Mouse (Mus musculus): ENCODE measurements at regions not wholly inside any gene's neighbourhood (a gene's known extent, or its start where the extent isn't known, plus 50 kb on each side); places are given as distances from the start of the nearest gene placed in this dataset.

DNA sequence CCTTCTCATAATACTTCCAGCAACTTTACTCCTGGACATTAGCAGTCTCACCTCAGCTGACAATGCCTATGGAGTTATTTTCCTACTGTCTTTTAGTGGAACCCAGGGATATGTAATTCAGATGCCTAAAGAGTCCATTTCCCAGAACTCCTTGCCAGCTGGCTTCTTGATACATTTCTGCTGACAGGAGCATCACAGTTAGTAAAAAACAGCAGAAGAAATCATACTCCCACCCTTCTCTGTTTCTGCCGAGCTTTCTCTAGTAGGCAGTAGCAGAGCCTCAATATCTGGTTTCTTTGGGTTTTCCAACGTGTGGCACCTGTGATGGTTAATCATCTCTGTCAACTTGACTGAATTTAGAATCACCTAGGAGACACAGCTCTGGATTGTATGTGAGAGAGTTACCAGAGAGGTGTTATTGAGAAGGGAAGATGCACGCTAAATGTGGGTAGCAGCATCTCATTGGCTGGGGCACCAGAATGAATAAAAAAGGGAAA lies 269.1 kb upstream of the Ncam1 start:
- ATAC-seq: no peak
- WGBS: 84% methylated on average over 3 of the region's 3 CpGs
- no peaks in the 10 kb centered on the region for H3K27me3 ChIP-seq

DNA sequence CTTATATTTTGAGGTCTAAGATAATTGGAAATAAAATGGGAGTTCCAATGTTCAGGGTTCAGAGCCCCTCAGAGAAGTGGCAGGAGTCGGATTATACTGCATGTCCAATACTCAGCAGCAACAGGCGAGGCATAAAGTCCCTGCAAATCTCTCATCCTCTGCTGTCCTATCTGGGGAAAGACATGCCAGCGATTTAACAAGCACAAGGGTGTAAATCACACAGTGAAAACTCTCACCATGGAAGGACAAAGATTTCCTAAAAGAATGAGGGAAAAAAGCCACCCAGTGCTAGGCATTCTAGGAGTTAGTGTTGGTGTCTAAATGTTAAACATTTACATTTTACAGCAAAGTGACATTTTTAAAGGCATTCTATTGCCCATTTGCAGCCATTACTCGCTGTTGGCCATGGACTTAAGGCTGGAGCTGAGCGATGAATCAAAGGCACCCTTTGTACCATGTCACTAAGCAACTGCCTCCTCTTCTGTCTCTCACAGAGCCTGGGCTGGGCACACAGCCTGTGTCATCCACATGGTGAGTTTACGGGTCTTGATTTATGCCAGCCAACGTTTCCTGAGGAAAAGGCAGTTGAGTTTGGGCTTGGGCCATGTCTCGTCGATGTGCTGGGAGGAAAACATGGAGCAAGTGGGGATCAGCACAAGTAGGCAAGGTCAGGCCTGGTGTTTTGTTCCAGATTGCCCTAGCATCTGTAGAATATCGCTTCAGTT lies 265.9 kb upstream of the Ncam1 start:
- no peaks in the 10 kb centered on the region for H3K4me1 ChIP-seq
- no peak overlapping the region for H3K4me3 ChIP-seq
- no peak overlapping the region for H3K4me2 ChIP-seq
- no peaks in the 10 kb centered on the region for H3K27me3 ChIP-seq
- no peaks in the 10 kb centered on the region for H3K36me3 ChIP-seq (ENCODE audit: poor library complexity, severe bottlenecking)
- peak; percentile 41; the same call in 1 of the 2 replicates for ATAC-seq
- no peaks in the 10 kb centered on the region for H3K9me3 ChIP-seq (replicated peaks)
- H3K27ac ChIP-seq: no peak overlapping the region
- H3K9ac ChIP-seq: no peak overlapping the region
- 82% methylated on average over 10 of the region's 10 CpGs for WGBS

More for the DNA sequence above, 269.1 kb upstream of the Ncam1 start:
- no peak overlapping the region for H3K27ac ChIP-seq
- H3K4me3 ChIP-seq: no peak overlapping the region
- H3K36me3 ChIP-seq (ENCODE audit: poor library complexity, severe bottlenecking): no peaks in the 10 kb centered on the region
- H3K4me2 ChIP-seq: no peak overlapping the region
- H3K9ac ChIP-seq: no peak overlapping the region
- H3K9me3 ChIP-seq (replicated peaks): no peaks in the 10 kb centered on the region
- H3K4me1 ChIP-seq: no peaks in the 10 kb centered on the region

DNA sequence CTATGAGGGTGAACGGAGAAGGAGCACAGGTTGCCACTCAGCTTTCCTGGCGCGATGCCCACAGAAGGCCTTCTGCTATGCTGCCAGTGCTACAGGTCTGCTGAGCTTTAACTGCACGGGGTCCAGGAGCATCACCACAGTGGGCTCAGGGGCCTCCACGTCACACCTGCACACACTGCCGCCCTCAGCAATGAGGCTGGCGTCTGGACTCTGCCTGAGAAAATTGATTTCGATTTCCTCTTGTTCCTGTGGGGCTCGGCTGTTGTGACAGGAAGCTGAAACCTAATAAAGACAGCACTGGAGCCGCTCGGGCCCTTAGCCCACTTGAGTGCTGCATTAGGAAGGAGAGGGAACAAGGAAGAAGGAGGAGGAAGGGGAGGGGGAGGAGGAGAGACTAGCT lies 239.5 kb upstream of the Ncam1 start:
- no peaks in the 10 kb centered on the region for H3K27me3 ChIP-seq
- ATAC-seq: peak; percentile 33; the same call in 1 of the 2 replicates
- 64% methylated on average over 11 of the region's 11 CpGs for WGBS
- no peak overlapping the region for H3K9ac ChIP-seq
- no peak overlapping the region for H3K4me3 ChIP-seq
- H3K4me2 ChIP-seq: no peak overlapping the region
- H3K36me3 ChIP-seq (ENCODE audit: poor library complexity, severe bottlenecking): no peaks in the 10 kb centered on the region
- H3K27ac ChIP-seq: no peak overlapping the region
- H3K4me1 ChIP-seq: 0 out of 2 replicates have a peak, but pooled peaks cover 5% of the 10 kb centered on the region
- H3K9me3 ChIP-seq (replicated peaks): no peaks in the 10 kb centered on the region

DNA sequence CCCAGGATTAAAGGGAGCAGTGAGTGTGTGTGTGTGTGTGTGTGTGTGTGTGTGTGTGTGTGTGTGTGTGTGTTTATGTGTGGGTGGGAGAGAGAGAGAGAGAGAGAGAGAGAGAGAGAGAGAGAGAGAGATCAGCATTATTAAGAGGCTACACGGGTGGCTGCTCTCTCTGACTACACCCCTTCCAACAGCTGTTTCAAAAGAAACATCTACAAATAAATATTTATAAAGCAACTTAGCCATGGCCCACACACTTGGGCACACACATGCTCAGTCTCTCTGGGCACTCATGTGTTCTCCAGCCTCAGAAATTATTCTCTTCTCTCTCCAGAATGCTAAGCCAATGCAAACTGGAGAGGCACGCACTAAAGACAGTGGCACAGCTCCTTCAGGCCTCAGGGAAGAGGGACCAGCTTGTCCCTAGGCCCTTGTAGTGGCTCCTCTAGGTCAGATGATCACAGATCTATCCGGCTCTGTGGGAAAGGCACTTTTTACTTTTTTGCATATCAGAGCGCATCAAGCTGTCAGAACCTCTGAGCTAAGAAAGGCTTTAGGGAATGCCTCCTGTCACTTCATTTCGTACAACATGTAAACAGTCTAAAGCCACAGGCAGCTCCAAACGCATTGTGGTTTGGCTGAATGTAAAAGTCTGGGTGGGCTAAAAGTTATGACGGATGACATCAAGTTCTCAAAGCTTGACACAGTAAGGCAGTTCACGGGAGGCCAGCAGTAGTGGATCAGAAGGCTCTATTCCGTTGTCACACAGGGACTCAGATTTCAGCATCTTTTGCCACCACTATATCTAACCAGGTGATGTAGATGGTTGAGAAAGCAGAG lies 233.8 kb upstream of the Ncam1 start:
- 77% methylated on average over 8 of the region's 9 CpGs for WGBS
- Histone ChIP-seq H3K27me3 (no peaks in the 10 kb centered on the region), H3K36me3 (ENCODE audit: poor library complexity, severe bottlenecking) (no peaks in the 10 kb centered on the region), H3K4me1 (peaks cover 5% of the 10 kb centered on the region), H3K9ac (no peak overlapping the region), H3K27ac (no peak overlapping the region), H3K4me2 (no peak overlapping the region), H3K4me3 (no peak overlapping the region), H3K9me3 (replicated peaks) (no peaks in the 10 kb centered on the region)
- no peak for ATAC-seq

DNA sequence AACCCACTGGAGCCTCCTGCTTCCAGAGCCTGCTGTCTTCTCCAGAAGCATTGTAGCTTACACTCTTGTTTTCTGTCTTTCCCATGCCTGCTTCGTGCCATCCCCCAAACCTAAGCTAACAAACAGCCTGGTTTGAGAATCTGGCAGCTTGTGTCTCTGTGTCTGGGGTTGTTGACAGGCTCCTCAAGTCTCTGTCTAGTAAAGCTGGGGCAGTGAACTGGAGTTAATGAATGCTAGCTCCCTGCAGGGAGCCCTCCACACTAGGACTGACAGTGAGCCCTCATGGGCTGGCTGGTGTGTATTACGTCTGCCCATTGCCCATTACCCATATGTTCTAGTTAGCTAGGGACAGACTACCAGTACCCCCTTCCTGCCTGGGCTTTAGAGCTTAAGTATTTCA lies 232.6 kb upstream of the Ncam1 start:
- Histone ChIP-seq H3K4me1 (peaks cover 5% of the 10 kb centered on the region), H3K4me3 (no peak overlapping the region), H3K4me2 (no peak overlapping the region), H3K27ac (no peak overlapping the region), H3K9me3 (replicated peaks) (no peaks in the 10 kb centered on the region), H3K36me3 (ENCODE audit: poor library complexity, severe bottlenecking) (no peaks in the 10 kb centered on the region), H3K9ac (no peak overlapping the region), H3K27me3 (no peaks in the 10 kb centered on the region)
- 18% methylated on average over 2 of the region's 2 CpGs for WGBS
- ATAC-seq: no peak

DNA sequence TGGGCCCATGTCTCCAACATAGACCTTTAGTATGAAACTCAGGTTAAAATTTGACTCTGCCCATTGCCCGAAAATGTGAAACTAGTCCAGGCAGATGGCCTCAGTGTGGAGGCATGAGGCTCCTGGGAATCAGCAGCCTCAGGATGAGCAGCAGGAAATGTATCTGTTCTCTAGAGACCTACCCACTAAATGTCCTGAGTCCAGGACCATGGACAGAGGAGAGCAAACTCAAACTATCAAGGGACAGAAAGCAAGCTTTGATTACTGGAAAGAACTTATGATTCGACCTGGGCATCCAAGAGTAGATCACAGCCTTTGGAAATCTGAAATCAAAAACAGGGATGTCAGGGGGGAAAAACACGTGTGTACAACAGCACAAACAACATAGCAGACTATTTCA lies 230.3 kb upstream of the Ncam1 start:
- 61% methylated on average over 3 of the region's 3 CpGs for WGBS
- Histone ChIP-seq H3K9me3 (replicated peaks) (no peaks in the 10 kb centered on the region), H3K27ac (no peak overlapping the region), H3K4me3 (no peak overlapping the region), H3K4me2 (no peak overlapping the region), H3K4me1 (peaks cover 5% of the 10 kb centered on the region), H3K36me3 (ENCODE audit: poor library complexity, severe bottlenecking) (no peaks in the 10 kb centered on the region), H3K9ac (no peak overlapping the region), H3K27me3 (no peaks in the 10 kb centered on the region)
- no peak for ATAC-seq

DNA sequence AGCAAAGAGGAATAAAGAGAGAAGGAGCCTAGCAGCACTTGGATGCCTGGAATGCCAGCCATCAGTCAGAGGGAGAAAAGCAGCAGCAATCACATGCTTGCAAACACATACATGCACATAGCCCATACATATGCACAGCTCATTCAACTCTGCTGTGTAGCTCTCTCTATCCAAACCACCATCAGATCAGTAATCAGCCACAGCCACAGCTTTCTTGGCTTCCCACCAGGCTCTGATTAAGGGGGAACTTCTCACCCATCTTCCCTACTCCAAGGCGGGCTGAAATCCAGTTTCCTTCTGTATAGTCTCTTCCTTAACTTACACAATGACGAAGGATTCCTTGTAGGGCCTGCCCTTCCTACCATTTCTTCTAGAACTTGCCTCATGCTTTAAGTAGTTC lies 229.8 kb upstream of the Ncam1 start:
- no peak overlapping the region for H3K4me3 ChIP-seq
- no peak overlapping the region for H3K27ac ChIP-seq
- no peak overlapping the region for H3K9ac ChIP-seq
- H3K4me1 ChIP-seq: peaks cover 5% of the 10 kb centered on the region
- WGBS: 83% methylated on average over 2 of the region's 2 CpGs
- no peaks in the 10 kb centered on the region for H3K36me3 ChIP-seq (ENCODE audit: poor library complexity, severe bottlenecking)
- no peaks in the 10 kb centered on the region for H3K27me3 ChIP-seq
- no peak overlapping the region for H3K4me2 ChIP-seq
- no peak for ATAC-seq
- H3K9me3 ChIP-seq (replicated peaks): no peaks in the 10 kb centered on the region

DNA sequence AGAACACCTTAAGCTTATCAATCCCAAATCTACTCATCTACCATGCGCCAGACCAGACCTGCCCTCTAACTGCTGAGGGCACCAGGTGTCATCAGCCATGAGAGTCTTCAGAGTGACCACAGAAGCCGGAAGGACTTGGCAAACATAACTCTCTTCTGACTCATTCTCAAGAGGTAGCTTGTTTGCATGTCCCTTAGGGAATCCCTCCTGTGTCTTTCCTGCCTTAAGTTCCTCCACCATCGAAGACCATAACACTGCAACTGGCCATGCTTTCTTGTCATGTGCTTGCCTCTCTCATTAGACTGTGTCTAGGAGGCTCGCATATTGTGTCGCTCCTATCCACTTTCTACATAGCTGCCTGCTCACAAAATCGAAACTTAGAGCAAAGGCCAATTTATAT lies 226.1 kb upstream of the Ncam1 start:
- Histone ChIP-seq H3K27me3 (no peaks in the 10 kb centered on the region), H3K9me3 (replicated peaks) (no peaks in the 10 kb centered on the region), H3K4me1 (no peaks in the 10 kb centered on the region), H3K4me3 (no peak overlapping the region), H3K27ac (no peak overlapping the region), H3K9ac (no peak overlapping the region), H3K4me2 (no peak overlapping the region), H3K36me3 (ENCODE audit: poor library complexity, severe bottlenecking) (no peaks in the 10 kb centered on the region)
- 90% methylated on average over 6 of the region's 6 CpGs for WGBS
- no peak for ATAC-seq

DNA sequence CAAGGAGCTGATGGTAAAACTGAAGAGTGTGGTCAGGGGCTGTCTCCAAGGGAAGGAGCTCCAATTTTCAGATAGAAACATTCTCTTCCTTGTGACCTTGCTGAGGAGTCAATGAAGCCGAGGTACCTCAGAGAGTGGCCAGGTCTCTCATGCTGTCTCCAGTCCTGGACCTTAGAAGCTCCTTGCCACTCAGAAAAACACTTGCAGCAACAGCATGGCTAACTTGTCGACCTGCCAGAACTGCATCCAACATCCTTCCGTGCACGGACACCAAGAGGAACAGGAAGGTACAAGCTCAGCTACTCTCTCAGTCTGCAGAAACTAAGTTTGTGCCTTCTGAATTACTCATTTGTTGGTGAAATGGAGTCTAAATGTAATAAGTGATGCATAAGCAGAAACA lies 214.9 kb upstream of the Ncam1 start:
- no peak overlapping the region for H3K27ac ChIP-seq
- 88% methylated on average over 4 of the region's 4 CpGs for WGBS
- H3K27me3 ChIP-seq: no peaks in the 10 kb centered on the region
- H3K36me3 ChIP-seq (ENCODE audit: poor library complexity, severe bottlenecking): no peaks in the 10 kb centered on the region
- no peak overlapping the region for H3K4me3 ChIP-seq
- no peak for ATAC-seq
- no peak overlapping the region for H3K9ac ChIP-seq
- no peaks in the 10 kb centered on the region for H3K4me1 ChIP-seq
- H3K4me2 ChIP-seq: no peak overlapping the region
- H3K9me3 ChIP-seq (replicated peaks): no peaks in the 10 kb centered on the region

DNA sequence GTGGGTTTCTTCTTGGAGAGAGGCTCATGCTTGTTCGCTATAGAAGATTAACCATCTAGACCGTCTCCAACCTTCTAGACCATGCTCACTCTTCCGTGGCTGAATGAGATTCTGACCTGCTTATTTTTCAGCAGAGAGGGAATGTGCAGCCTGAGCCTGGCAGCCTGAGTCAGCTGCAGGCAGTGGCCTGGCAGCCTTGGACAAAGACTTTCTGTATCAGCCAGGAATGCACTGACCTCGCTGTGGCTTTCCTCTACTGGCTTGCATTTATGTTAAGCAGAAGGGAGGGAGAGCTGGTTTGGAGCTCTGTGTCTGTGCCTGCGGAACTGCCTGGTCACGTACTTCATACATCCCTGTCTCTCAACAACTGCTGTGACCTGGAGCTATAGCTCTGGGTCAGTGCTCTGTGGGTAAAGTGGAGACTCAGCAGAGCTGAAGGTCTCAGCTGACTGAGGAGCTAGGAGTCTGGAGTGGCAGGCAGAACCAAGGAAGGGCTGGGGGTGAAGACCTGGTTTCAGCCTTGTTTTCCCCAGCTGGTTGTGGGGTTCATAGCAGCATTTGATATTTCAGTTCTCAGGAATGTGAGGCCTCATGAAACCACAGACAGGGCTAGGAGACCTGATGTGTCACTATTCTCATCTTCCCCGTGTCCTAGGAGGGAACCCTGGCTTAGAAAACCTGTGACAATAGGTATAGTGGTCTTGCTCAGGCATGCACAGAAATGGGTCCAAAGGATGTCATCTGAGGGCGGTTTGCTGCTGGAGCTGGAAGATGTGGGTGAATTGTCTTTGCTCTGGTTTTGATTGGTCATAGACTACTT lies 207.2 kb upstream of the Ncam1 start:
- WGBS: 50% methylated on average over 8 of the region's 8 CpGs
- no peaks in the 10 kb centered on the region for H3K36me3 ChIP-seq (ENCODE audit: poor library complexity, severe bottlenecking)
- no peak overlapping the region for H3K9ac ChIP-seq
- no peak overlapping the region for H3K4me2 ChIP-seq
- no peaks in the 10 kb centered on the region for H3K27me3 ChIP-seq
- ATAC-seq: no peak
- H3K4me3 ChIP-seq: no peak overlapping the region
- peaks cover 7% of the 10 kb centered on the region for H3K4me1 ChIP-seq
- H3K27ac ChIP-seq: no peak overlapping the region
- H3K9me3 ChIP-seq (replicated peaks): no peaks in the 10 kb centered on the region

DNA sequence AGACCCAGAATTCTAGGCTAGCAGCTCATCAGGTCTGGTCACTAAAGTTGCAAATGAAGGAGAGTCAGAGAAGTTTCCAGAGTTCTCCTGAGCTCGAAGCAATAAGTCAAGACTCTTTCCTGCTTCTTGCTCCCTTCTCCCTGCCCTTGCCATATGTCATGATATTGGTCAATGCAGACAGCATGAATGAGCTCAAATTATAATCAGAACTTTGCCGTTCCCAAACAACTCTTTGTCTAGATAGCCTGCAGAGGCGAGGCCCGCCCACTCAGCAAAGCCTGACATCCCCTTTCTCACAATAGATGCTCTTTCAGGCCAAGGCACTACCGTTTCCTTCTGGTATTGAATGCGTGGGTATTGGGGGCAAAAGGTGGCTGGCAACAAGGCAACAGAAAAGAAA lies 204.0 kb upstream of the Ncam1 start:
- Histone ChIP-seq H3K9me3 (replicated peaks) (no peaks in the 10 kb centered on the region), H3K4me3 (no peak overlapping the region), H3K27ac (no peak overlapping the region), H3K4me1 (peaks cover 7% of the 10 kb centered on the region), H3K4me2 (no peak overlapping the region), H3K9ac (no peak overlapping the region), H3K36me3 (ENCODE audit: poor library complexity, severe bottlenecking) (no peaks in the 10 kb centered on the region), H3K27me3 (no peaks in the 10 kb centered on the region)
- WGBS: 74% methylated on average over 6 of the region's 6 CpGs
- no peak for ATAC-seq

All from forebrain, embryonic 13.5 days (tissue).